Mouse (Mus musculus): ENCODE measurements around the gene Il18bp. TPM values are rescaled to one million over a fixed set of nuclear protein-coding genes. Genes with fewer than 3 reads are reported as not detected.

Il18bp gene
- total RNA-seq, 2 experiments from 2014 or later, result 7.7 to 8.0 TPM

DNA sequence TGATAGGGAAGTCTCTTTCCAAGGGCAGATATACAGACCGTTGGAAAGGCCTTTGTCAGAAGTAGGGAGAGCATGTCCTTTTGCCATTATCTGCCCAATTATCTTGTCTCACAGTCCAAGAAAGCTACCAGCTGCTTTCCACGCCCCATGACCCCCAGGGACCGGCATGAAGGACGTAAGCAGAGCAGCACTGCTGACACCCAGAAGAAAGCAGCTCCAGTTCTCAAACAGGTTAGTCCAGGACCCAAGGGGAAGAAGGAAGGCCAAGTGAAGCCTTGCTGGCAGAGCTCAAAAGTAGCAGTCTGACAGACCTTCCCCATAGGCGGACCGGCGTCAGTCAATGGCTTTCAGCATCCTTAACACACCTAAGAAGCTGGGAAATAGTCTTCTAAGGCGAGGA lies 5.1 kb downstream of the Il18bp start:
- no peak for DNase-seq (ENCODE audit: low spot score in 2 of 2)
- intact Hi-C loops (cut with DNase I), result no loop called here

DNA sequence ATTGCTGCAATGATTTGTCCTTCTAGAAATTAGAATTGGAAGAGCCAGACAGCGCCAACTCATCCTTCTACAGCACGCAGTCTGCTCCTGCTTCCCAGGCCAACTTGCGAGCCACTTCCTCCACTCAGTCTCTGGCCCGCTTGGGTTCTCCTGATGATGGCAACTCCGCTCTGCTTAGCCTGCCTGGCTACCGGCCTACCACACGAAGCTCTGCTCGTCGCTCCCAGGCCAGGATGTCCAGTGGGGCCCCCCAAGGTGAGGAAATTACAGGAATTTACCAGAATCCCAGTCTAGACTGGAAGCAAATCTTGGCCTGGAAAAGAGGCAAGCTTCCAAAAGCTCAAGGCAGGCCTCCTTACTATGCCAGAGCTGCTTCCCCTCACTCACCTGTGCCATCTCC lies 6.6 kb downstream of the Il18bp start:
- DNase-seq (ENCODE audit: low spot score in 2 of 2), result no peak
- intact Hi-C loops (cut with DNase I), result no loop called here

DNA sequence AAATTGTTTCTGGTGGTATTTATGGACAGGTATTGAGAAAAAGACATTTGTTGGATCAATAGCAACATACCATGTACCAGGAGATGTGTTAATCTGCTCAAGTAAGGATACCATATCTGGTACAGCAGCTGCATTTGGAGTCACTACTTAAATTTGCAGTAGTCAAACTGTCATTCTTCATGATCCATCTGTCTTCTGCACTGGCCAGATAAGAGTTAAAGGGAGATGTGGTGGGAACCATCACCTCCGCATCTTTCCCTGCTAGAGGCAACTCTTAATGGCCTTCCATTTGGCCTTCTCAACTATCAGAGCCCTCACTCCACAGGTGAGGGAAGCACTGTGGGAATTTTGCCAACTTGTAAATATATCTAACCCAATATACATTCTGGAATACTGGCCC lies 12.0 kb downstream of the Il18bp start:
- no peak for DNase-seq (ENCODE audit: low spot score in 2 of 2)
- intact Hi-C loops (cut with DNase I), result no loop called here

GRCm38 (mm10) chr7:102000921-102001630 lies 17.4 kb downstream of the Il18bp start:
- intact Hi-C loops (cut with DNase I), result no loop called here
- DNase-seq (ENCODE audit: low spot score in 2 of 2), result peak; percentile 34 to 56

DNA sequence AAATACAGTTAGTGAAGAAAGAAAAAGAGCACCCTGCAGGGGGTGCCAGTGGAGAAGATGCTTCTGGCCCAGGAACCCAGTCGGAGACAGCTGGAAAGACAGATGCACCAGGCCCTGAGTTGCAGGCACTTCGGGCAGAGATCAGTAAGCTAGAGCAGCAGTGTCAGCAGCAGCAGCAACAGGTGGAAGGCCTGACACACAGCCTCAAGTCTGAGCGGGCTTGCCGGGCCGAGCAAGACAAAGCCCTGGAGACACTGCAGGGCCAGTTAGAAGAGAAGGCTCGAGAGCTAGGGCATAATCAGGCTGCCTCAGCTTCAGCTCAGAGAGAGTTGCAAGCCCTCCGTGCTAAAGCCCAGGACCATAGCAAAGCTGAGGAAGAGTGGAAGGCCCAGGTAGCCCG lies 18.2 kb downstream of the Il18bp start:
- intact Hi-C loops (cut with DNase I), result no loop called here
- DNase-seq (ENCODE audit: low spot score in 2 of 2), result no peak

DNA sequence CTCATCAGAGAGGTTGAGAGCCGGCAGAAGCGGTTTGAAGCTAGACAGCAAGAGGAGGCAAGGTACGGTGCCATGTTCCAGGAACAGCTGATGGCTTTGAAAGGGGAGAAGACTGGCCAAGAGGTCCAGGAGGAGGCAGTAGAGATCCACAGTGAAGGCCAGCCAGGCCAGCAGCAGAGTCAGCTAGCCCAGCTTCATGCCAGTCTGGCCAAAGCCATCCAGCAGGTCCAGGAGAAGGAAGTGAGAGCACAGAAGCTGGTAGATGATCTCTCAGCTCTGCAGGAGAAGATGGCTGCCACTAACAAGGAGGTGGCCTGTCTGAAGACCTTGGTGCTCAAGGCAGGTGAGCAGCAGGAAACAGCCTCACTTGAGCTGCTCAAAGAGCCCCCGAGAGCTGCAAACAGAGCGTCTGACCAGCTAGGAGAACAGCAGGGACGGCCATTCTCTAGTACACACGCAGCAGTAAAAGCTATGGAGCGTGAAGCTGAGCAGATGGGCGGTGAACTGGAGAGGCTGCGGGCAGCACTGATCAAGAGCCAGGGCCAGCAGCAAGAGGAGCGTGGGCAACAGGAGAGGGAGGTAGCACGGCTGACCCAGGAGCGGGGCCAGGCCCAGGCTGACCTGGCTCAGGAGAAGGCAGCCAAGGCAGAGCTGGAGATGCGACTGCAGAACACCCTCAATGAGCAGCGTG lies 18.9 kb downstream of the Il18bp start:
- intact Hi-C loops (cut with DNase I), result loop anchor here (5.0 kb wide), 1 partner anchor 78 kb away; no protein-coding TSS in a partner anchor
- DNase-seq (ENCODE audit: low spot score in 2 of 2), result no peak

DNA sequence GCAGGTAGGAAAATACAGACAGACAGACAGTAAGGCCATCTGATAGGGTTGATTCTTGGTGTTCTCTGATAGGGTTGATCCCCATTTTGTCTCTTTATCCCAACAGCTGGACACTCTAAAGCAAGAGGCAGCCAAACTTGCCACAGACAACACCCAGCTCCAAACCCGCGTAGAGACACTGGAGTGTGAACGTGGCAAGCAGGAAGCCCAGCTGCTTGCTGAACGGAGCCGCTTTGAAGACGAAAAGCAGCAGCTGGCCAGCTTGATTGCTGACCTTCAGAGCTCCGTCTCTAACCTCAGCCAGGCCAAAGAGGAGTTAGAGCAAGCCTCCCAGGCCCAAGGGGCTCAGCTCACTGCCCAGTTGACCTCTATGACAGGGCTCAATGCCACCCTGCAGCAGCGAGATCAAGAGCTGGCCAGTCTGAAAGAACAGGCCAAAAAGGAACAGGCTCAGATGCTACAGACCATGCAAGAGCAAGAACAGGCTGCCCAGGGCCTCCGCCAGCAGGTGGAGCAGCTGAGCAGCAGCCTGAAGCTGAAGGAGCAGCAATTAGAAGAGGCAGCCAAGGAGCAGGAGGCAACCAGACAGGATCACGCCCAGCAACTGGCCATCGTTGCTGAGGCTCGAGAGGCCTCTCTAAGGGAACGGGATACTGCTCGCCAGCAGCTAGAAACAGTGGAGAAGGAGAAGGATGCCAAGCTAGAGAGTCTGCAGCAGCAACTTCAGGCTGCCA lies 20.1 kb downstream of the Il18bp start:
- intact Hi-C loops (cut with DNase I), result loop anchor here (5.0 kb wide), 1 partner anchor 79 kb away; no protein-coding TSS in a partner anchor
- peak; percentile 89 to 90 for DNase-seq (ENCODE audit: low spot score in 2 of 2)

GRCm38 (mm10) chr7:101994241-101994640 lies 24.2 kb downstream of the Il18bp start:
- no peak for DNase-seq (ENCODE audit: low spot score in 2 of 2)
- intact Hi-C loops (cut with DNase I), result no loop called here

DNA sequence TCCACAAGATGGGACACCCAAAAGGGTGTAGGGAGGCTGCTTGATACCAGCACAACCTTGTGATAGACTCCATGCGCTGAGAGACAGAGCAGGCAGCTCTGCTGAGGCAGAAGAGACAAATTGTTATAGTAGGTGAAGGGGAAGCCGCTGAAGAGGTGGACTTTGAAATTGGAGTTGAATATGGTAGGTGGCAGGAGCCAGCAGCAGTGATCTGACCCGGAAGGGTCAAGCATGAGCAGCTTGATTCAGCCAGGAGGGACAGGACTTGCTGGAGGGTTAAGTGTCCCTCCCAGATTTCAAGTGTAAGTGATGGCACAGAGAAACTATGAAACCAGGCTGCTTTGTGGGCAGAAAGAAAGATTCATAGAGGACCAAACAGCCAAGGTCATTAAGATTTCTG lies 33.4 kb downstream of the Il18bp start:
- intact Hi-C loops (cut with DNase I), result no loop called here
- DNase-seq (ENCODE audit: low spot score in 2 of 2), result no peak

GRCm38 (mm10) chr7:101982735-101983134 lies 35.8 kb downstream of the Il18bp start:
- no peak for DNase-seq (ENCODE audit: low spot score in 2 of 2)
- intact Hi-C loops (cut with DNase I), result no loop called here

DNA sequence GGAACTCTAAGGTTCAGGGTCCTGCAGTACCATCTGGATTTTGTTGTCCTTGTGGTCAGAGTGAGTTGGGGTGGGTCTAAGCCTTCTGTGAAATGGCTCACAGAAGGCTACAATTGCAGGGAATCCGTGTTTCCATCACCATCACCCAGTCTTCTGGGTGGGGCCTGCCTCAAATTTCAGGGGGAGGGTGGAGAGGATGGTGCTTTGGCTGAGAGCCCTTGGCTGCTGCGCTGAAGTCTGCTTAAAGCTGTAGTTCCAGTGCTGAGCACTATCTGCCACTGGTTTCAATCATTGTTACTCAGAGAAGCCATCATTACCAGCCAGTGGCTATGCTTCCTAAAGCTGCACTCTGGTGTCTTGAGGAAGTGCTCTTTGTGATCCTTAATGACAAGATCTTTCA lies 44.0 kb downstream of the Il18bp start:
- DNase-seq (ENCODE audit: low spot score in 2 of 2), result no peak
- intact Hi-C loops (cut with DNase I), result no loop called here

DNA sequence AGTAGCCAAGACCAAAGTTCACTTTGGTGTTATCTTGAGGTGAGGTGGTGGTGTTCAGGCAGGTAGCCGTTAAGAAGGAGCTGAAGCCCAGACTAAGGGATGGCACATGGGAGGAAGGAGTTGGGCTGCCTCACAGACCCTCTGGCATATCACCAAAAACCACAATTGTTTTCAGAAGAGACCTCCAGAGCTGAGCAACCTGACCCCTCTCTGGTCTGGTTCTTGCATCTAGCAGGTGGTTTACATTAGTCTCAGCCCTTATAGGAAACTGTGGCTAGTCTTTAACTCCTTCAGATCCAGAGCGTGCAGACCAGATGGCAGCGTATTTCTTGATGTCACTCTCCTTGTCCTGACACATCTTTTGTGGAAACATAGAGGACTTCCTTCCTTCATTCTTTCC lies 44.8 kb downstream of the Il18bp start:
- intact Hi-C loops (cut with DNase I), result no loop called here
- DNase-seq (ENCODE audit: low spot score in 2 of 2), result no peak

GRCm38 (mm10) chr7:101971721-101972120 lies 46.8 kb downstream of the Il18bp start:
- no peak for DNase-seq (ENCODE audit: low spot score in 2 of 2)
- intact Hi-C loops (cut with DNase I), result no loop called here

DNA sequence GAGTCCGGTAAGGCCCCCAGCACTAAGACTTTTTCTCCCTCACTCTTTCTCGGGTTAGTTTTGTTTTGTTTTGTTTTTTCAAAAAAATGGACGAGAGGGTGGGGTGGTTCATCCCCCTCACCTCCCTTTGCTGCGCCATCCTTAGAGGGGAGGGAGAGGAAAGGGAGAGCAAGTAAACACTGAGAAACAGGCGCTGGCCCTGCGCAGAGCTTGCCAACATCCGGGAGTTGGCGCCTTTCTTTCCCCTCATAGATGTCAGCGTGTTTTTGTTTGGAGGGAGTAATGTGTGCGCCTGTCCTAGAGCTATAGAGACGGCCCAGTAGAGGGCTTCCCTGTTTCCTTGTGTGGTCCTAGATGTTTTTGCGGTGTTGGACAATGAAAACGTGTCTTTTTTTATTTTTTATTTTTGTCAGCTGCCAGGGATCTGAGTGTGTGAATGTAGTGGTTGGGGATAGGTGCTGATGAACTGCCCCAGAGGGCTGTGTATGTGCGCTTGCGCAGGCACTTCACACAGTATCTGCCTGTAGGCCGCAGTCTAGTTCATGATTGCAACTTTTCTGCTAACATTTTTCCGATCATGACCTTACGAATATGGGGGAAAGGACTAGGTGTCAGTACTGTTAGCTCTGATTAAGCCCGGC lies 47.5 kb downstream of the Il18bp start:
- DNase-seq (ENCODE audit: low spot score in 2 of 2), result peak; percentile 70 to 82
- intact Hi-C loops (cut with DNase I), result no loop called here

GRCm38 (mm10) chr7:101970429-101970775 lies 48.1 kb downstream of the Il18bp start:
- intact Hi-C loops (cut with DNase I), result no loop called here

DNA sequence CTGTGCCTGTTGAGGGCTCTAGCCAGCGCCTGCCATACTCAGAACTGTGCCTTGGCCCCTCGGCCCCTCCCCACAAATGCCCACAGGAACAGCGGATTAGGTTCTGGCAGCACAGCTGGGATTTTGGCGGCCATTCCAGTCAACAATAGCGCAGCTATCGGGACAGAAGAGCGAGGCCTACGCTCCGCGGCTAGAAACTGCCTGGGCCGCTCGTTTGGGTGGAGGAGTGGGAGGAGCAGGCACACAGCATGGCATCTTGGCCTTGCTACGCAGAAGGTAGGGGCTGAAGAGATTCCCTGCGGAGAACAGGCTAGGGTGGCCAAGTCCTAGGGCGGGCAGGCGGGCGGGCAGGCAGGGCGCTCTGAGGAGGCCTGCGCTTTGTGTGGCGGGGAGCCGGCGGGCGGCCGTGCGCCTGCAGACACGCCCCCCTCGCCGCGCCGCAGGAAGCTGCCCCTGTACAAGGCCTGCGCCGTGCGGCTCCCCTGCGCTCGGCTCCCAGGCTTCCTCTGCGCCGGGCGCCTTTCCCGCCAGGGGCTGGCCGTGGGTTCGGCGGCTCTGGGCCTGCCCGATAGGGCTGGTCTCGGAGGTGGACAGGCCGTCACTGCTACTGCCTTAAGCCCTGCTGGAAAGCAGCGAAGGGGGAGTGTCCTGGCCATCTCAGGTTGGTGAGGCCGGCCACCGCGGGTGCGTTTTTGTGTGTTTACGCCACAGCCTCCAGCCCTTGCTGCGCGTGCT lies 48.6 kb downstream of the Il18bp start:
- DNase-seq (ENCODE audit: low spot score in 2 of 2), result peak; percentile 80 to 81
- intact Hi-C loops (cut with DNase I), result no loop called here

More at GRCm38 (mm10) chr7:101970429-101970775, 48.1 kb downstream of the Il18bp start:
- DNase-seq (ENCODE audit: low spot score in 2 of 2), result peak; percentile 91 to 94

DNA sequence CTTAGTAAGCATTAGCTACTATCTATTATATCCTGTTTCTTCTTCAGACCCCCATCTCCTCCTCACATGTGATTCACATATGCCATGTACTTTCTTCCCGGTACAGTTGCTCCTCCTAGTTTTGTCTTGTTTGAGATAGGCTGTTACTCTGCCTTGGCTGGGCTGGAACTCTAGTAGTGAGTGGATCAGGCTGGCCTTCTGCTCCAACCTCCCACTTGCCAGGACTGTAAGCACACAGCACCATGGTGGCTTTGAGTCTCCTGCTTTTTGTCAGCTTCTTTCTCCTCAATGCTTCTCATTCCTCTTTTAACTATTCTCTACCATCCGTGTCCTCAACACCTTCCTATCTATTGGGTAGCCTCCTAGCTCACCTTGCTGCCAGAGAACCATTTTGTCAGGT lies 49.7 kb downstream of the Il18bp start:
- intact Hi-C loops (cut with DNase I), result no loop called here
- DNase-seq (ENCODE audit: low spot score in 2 of 2), result no peak

GRCm38 (mm10) chr7:101967256-101967655 lies 51.2 kb downstream of the Il18bp start:
- peak; percentile 29 to 43 for DNase-seq (ENCODE audit: low spot score in 2 of 2)
- intact Hi-C loops (cut with DNase I), result no loop called here

GRCm38 (mm10) chr7:101965606-101966005 lies 52.9 kb downstream of the Il18bp start:
- DNase-seq (ENCODE audit: low spot score in 2 of 2), result no peak
- intact Hi-C loops (cut with DNase I), result no loop called here
